Mouse (Mus musculus) limb, embryonic 10.5 days (tissue): ENCODE measurements around the gene Xylb. TPM values are rescaled to one million over a fixed set of nuclear protein-coding genes. Genes with fewer than 3 reads are reported as not detected.

Source experiments
- DNase-seq: peaks from one replicate; pipeline ENCODE4 v3.0.0-alpha.2; 2017; ENCODE audit warnings: low spot score
- H3K27ac ChIP-seq: fragments of 300-500 bp; sonication (generic); 2 replicates; pipeline ENCODE4 v1.5.1; 2016; ENCODE audit warnings: mild to moderate bottlenecking
- H3K27me3 ChIP-seq: fragments of 300-500 bp; sonication (generic); 2 replicates; pipeline ENCODE4 v1.6.1; 2016; ENCODE audit warnings: low read depth, mild to moderate bottlenecking; ENCODE audit not compliant: poor library complexity, severe bottlenecking
- H3K36me3 ChIP-seq: fragments of 300-500 bp; sonication (generic); 2 replicates; pipeline ENCODE4 v1.6.1; 2016; ENCODE audit warnings: mild to moderate bottlenecking, moderate library complexity
- H3K4me1 ChIP-seq: fragments of 300-500 bp; sonication (generic); 2 replicates; pipeline ENCODE4 v1.6.1; 2016
- H3K4me3 ChIP-seq: fragments of 300-500 bp; sonication (generic); 2 replicates; pipeline ENCODE4 v1.5.1; 2016; ENCODE audit warnings: mild to moderate bottlenecking, moderate library complexity
- H3K9me3 ChIP-seq: fragments of 300-500 bp; sonication (generic); replicated peaks from 2 replicates; pipeline ENCODE4 v1.6.1; 2016; ENCODE audit warnings: mild to moderate bottlenecking
- WGBS: fragments of 180-500 bp; shearing (Covaris S2); methylation state at CpG from one replicate; pipeline ENCODE4 v1.1.7; 2016; 5-methylcytosine and 5-hydroxymethylcytosine counted together
- polyA plus RNA-seq: library from polyadenylated mRNA; unstranded; fragments of >200 nt; fragmentation: Nextera tagmentation; extraction: Ambion mirVana; gene quantifications from 2 replicates; pipeline ENCODE4 v1.2.1, GENCODE M21; 2016

Gene Xylb
- polyA plus RNA-seq, 1 experiment from 2014 or later: 12.8 TPM

GRCm38 (mm10) chr9:119330186-119330963 is 26.8 kb upstream of the Xylb start:
- no peaks in the 10 kb centered on the region for H3K4me1 ChIP-seq
- WGBS: 91% methylated on average over 15 of the region's 15 CpGs
- no peak overlapping the region for H3K4me3 ChIP-seq
- DNase-seq: no peak
- H3K27me3 ChIP-seq: no peaks in the 10 kb centered on the region
- H3K27ac ChIP-seq: no peak overlapping the region
- no peaks in the 10 kb centered on the region for H3K36me3 ChIP-seq
- H3K9me3 ChIP-seq: no peaks in the 10 kb centered on the region

- Histone ChIP-seq H3K9me3 (no peaks in the 10 kb centered on the region), H3K4me1 (peaks cover 4% of the 10 kb centered on the region), H3K4me3 (no peak overlapping the region), H3K27ac (no peak overlapping the region), H3K36me3 (no peaks in the 10 kb centered on the region), H3K27me3 (peaks cover 13% of the 10 kb centered on the region)
- WGBS: 66% methylated on average over 10 of the region's 10 CpGs
- DNase-seq: no peak
Observed at GRCm38 (mm10) chr9:119334324-119334723, 22.9 kb upstream of the Xylb start.

- no peaks in the 10 kb centered on the region for H3K36me3 ChIP-seq
- H3K4me3 ChIP-seq: no peak overlapping the region
- 91% methylated on average over 2 of the region's 2 CpGs for WGBS
- peaks cover 9% of the 10 kb centered on the region for H3K4me1 ChIP-seq
- peaks cover 13% of the 10 kb centered on the region for H3K27me3 ChIP-seq
- no peak for DNase-seq
- no peaks in the 10 kb centered on the region for H3K9me3 ChIP-seq
- no peak overlapping the region for H3K27ac ChIP-seq
Observed at GRCm38 (mm10) chr9:119334834-119335233, 22.3 kb upstream of the Xylb start.

- Histone ChIP-seq H3K4me1 (peaks cover 16% of the 10 kb centered on the region), H3K4me3 (no peak overlapping the region), H3K27me3 (peaks cover 13% of the 10 kb centered on the region), H3K9me3 (no peaks in the 10 kb centered on the region), H3K36me3 (no peaks in the 10 kb centered on the region), H3K27ac (no peak overlapping the region)
- 87% methylated on average over 4 of the region's 4 CpGs for WGBS
- DNase-seq: no peak
Observed at GRCm38 (mm10) chr9:119335571-119335970, 21.6 kb upstream of the Xylb start.

DNA sequence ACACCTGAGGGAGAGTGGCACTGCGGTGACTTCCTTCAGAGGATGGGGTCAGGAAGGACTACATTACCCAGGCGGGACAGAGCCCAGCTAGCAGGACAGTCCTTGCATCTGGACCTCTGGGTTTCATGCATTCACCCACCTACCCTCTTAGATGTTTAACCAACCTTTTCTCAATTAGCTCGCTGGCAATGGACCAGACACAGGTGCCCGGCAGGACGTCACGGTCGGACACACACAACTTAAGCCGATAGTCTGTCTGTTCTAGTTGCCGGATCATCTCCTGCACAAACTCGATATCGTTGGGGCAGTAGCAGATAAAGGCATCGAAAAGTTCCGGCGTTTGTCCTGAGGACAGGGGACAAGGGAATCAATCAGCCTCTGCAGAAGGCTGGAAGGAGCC is 19.3 kb upstream of the Xylb start:
- Histone ChIP-seq H3K27ac (no peak overlapping the region), H3K4me3 (no peak overlapping the region), H3K9me3 (no peaks in the 10 kb centered on the region), H3K36me3 (peaks cover 3% of the 10 kb centered on the region), H3K27me3 (peaks cover 13% of the 10 kb centered on the region), H3K4me1 (peaks cover 31% of the 10 kb centered on the region)
- DNase-seq: no peak
- WGBS: 93% methylated on average over 14 of the region's 14 CpGs

- no peak for DNase-seq
- H3K27me3 ChIP-seq: peaks cover 13% of the 10 kb centered on the region
- WGBS: 92% methylated on average over 3 of the region's 3 CpGs
- H3K4me3 ChIP-seq: no peak overlapping the region
- H3K36me3 ChIP-seq: peaks cover 8% of the 10 kb centered on the region
- H3K9me3 ChIP-seq: no peaks in the 10 kb centered on the region
- H3K27ac ChIP-seq: no peak overlapping the region
- H3K4me1 ChIP-seq: peaks cover 31% of the 10 kb centered on the region
Observed at GRCm38 (mm10) chr9:119338350-119338749, 18.8 kb upstream of the Xylb start.

GRCm38 (mm10) chr9:119339106-119339505 is 18.1 kb upstream of the Xylb start:
- 58% methylated on average over 7 of the region's 7 CpGs for WGBS
- H3K9me3 ChIP-seq: no peaks in the 10 kb centered on the region
- H3K36me3 ChIP-seq: peaks cover 16% of the 10 kb centered on the region
- peaks cover 13% of the 10 kb centered on the region for H3K27me3 ChIP-seq
- peaks cover 31% of the 10 kb centered on the region for H3K4me1 ChIP-seq
- H3K27ac ChIP-seq: 0 out of 2 replicates have a peak overlapping the region, but pooled peaks have one; percentile 79
- peak overlapping the region; percentile 78 for H3K4me3 ChIP-seq
- no peak for DNase-seq

GRCm38 (mm10) chr9:119339558-119340211 is 17.5 kb upstream of the Xylb start, which contains the start of gene Acaa1a:
Acaa1a (plus strand) TSS chr9:119339676.
- WGBS: 2% methylated on average over 43 of the region's 43 CpGs
- peak within 1 kb of the TSS; percentile 89 for H3K27ac ChIP-seq
- peak; percentile 69 for DNase-seq

DNA sequence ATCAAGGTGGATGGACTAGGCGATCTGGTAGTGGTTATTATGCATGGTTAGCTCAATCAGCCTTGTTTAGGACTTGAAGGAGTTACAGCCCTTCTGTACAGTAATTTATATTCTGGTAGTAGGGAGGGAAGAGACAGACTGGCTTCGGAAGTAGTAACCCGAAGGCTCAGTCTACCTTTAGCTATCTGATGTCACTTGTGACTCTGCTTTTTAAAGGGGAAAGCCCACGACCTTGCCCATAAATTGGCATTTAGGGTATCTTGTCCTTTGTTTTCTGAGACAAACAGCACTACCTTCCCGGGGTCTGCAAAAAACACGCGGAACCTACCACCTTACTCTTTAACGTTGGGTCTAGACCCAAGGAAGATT is 17.0 kb upstream of the Xylb start:
- 5% methylated on average over 8 of the region's 8 CpGs for WGBS
- peaks cover 27% of the 10 kb centered on the region for H3K36me3 ChIP-seq
- no peaks in the 10 kb centered on the region for H3K9me3 ChIP-seq
- peak overlapping the region; percentile 78 for H3K4me3 ChIP-seq
- H3K27me3 ChIP-seq: peaks cover 13% of the 10 kb centered on the region
- H3K4me1 ChIP-seq: peaks cover 31% of the 10 kb centered on the region
- H3K27ac ChIP-seq: peak overlapping the region; percentile 89
- DNase-seq: no peak

More at GRCm38 (mm10) chr9:119339558-119340211, 17.5 kb upstream of the Xylb start, which contains the start of gene Acaa1a:
- peaks cover 31% of the 10 kb centered on the region for H3K4me1 ChIP-seq
- peaks cover 13% of the 10 kb centered on the region for H3K27me3 ChIP-seq
- no peaks in the 10 kb centered on the region for H3K9me3 ChIP-seq
- peak within 1 kb of the TSS; percentile 78 for H3K4me3 ChIP-seq
- H3K36me3 ChIP-seq: peaks cover 21% of the 10 kb centered on the region

- under 1% methylated on average over 68 of the region's 68 CpGs for WGBS
- Histone ChIP-seq H3K4me3 (peak within 1 kb of the TSS; percentile 78), H3K9me3 (no peaks in the 10 kb centered on the region), H3K4me1 (peaks cover 31% of the 10 kb centered on the region), H3K27ac (peak within 1 kb of the TSS; percentile 89), H3K36me3 (peaks cover 36% of the 10 kb centered on the region), H3K27me3 (peaks cover 13% of the 10 kb centered on the region)
- peak; percentile 88 for DNase-seq
Observed at GRCm38 (mm10) chr9:119340909-119341816, 16.0 kb upstream of the Xylb start, which contains the start of gene Myd88. Myd88 (minus strand) TSS chr9:119341411.

GRCm38 (mm10) chr9:119342728-119343127 is 14.5 kb upstream of the Xylb start:
- Histone ChIP-seq H3K36me3 (peaks cover 52% of the 10 kb centered on the region), H3K27me3 (peaks cover 13% of the 10 kb centered on the region), H3K4me3 (0 out of 2 replicates have a peak overlapping the region, but pooled peaks have one; percentile 78), H3K9me3 (no peaks in the 10 kb centered on the region), H3K27ac (no peak overlapping the region), H3K4me1 (peaks cover 31% of the 10 kb centered on the region)
- DNase-seq: no peak
- 89% methylated on average over 7 of the region's 7 CpGs for WGBS

DNA sequence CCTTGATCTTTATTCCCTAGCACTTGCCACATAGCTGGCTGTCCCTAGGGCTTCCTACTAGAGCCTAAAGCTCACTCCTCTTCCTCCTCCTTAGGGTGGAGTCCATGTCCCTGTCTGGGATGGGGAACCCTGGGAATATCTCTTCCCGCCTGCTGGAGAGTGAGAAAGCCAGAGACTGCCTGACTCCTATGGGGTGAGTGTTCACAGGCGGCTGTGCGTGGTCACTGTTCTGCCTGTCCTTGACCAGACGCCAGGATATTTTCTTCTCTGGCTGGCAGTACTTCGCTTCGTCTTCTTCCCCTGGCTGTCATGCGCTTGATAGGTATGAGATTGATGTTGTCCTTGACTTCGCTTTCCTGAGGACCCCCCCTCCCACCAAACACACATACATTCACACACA is 10.8 kb upstream of the Xylb start:
- Histone ChIP-seq H3K4me1 (peaks cover 15% of the 10 kb centered on the region), H3K27me3 (no peaks in the 10 kb centered on the region), H3K4me3 (no peak overlapping the region), H3K36me3 (peaks cover 86% of the 10 kb centered on the region), H3K9me3 (no peaks in the 10 kb centered on the region), H3K27ac (no peak overlapping the region)
- no peak for DNase-seq
- WGBS: 94% methylated on average over 8 of the region's 8 CpGs
